Mouse (Mus musculus) MEL (cell line): ENCODE results near the gene Rph3al. TPM values are rescaled to one million over a fixed set of nuclear protein-coding genes. Genes with fewer than 3 reads are reported as not detected.
A peak's percentile ranks its signal among the peaks of the same experiment; 100 is the strongest.

Experiments
- DNase-seq: peaks from one replicate; pipeline ENCODE4 v3.0.0; 2011; ENCODE audit warnings: low read depth, low spot score
- H3K27ac ChIP-seq: 2 replicates; pipeline ENCODE4 v1.5.1; 2012; ENCODE audit warnings: low read depth, mild to moderate bottlenecking, control low read depth, low read length, moderate library complexity; ENCODE audit not compliant: control insufficient read depth
- H3K27me3 ChIP-seq, 2 experiments: fragments of 150-350 bp in 1 of 2; sonication (generic) in 1 of 2; 2 replicates each; pipeline ENCODE4 v1.6.1; 2012; ENCODE audit warnings: low read length in 2 of 2, mild to moderate bottlenecking in 2 of 2, improper control_type of control experiment in 1 of 2, moderate library complexity in 1 of 2; ENCODE audit not compliant: insufficient read depth in 2 of 2, control insufficient read depth in 1 of 2
- H3K36me3 ChIP-seq, 2 experiments: 2 replicates each; pipeline ENCODE4 v1.6.1; 2012 to 2014; ENCODE audit warnings: low read length in 2 of 2, improper control_type of control experiment in 1 of 2, inconsistent platforms in 1 of 2, mild to moderate bottlenecking in 1 of 2; ENCODE audit not compliant: insufficient read depth in 2 of 2, control insufficient read depth in 1 of 2
- H3K4me1 ChIP-seq, 2 experiments: fragments of 150-350 bp in 1 of 2; sonication (generic) in 1 of 2; 2 replicates each; pipeline ENCODE4 v1.6.1; 2012; ENCODE audit warnings: low read length in 2 of 2, improper control_type of control experiment in 1 of 2, mild to moderate bottlenecking in 1 of 2; ENCODE audit not compliant: insufficient read depth in 2 of 2, control insufficient read depth in 1 of 2
- H3K4me3 ChIP-seq, 2 experiments: fragments of 150-350 bp in 1 of 2; sonication (generic) in 1 of 2; 2 replicates each; pipeline ENCODE4 v1.5.1; 2012; ENCODE audit warnings: low read depth in 2 of 2, low read length in 2 of 2, mild to moderate bottlenecking in 2 of 2, moderate library complexity in 2 of 2, control low read depth in 1 of 2, improper control_type of control experiment in 1 of 2; ENCODE audit not compliant: control insufficient read depth in 1 of 2, insufficient read depth in 1 of 2
- H3K79me2 ChIP-seq: 2 replicates; pipeline ENCODE4 v1.6.1; 2012; ENCODE audit warnings: mild to moderate bottlenecking, low read length, moderate library complexity; ENCODE audit not compliant: control insufficient read depth, poor library complexity, insufficient read depth
- H3K9ac ChIP-seq: 2 replicates; pipeline ENCODE4 v1.6.1; 2012; ENCODE audit warnings: low read depth, mild to moderate bottlenecking, control low read depth, low read length, moderate library complexity; ENCODE audit not compliant: control insufficient read depth, poor library complexity, severe bottlenecking
- H3K9me3 ChIP-seq: fragments of 150-350 bp; sonication (generic); replicated peaks from 2 replicates; pipeline ENCODE4 v1.6.1; 2012; ENCODE audit warnings: mild to moderate bottlenecking, low read length, improper control_type of control experiment, moderate library complexity; ENCODE audit not compliant: insufficient read depth
- BHLHE40 ChIP-seq: IDR thresholded peaks from 2 replicates; pipeline ENCODE4 v1.6.1; 2012; ENCODE audit warnings: low read depth, mild to moderate bottlenecking, inconsistent platforms, low read length, improper control_type of control experiment, borderline replicate concordance
- CHD2 ChIP-seq: IDR thresholded peaks from 2 replicates; pipeline ENCODE4 v1.6.1; 2011; ENCODE audit warnings: low read length, improper control_type of control experiment
- CTCF ChIP-seq, 3 experiments: IDR thresholded peaks in 2 of 3; conservative IDR thresholded peaks in 1 of 3; 2 replicates each; pipeline ENCODE4 v1.5.1; 2011 to 2012; ENCODE audit warnings: low read length in 3 of 3, low read depth in 2 of 3, mild to moderate bottlenecking in 2 of 3, improper control_type of control experiment in 1 of 3, inconsistent platforms in 1 of 3, mixed read lengths in 1 of 3, moderate library complexity in 1 of 3; ENCODE audit not compliant: control insufficient read depth in 1 of 3, insufficient read depth in 1 of 3, poor library complexity in 1 of 3, severe bottlenecking in 1 of 3
- E2F4 ChIP-seq: IDR thresholded peaks from 2 replicates; pipeline ENCODE4 v1.6.1; 2011; ENCODE audit warnings: low read depth, low read length, improper control_type of control experiment, borderline replicate concordance
- ELF1 ChIP-seq: IDR thresholded peaks from 2 replicates; pipeline ENCODE4 v1.6.1; 2014; ENCODE audit warnings: low read depth, mild to moderate bottlenecking, inconsistent platforms, low read length, improper control_type of control experiment, moderate library complexity
- GABPA ChIP-seq: IDR thresholded peaks from 2 replicates; pipeline ENCODE4 v1.6.1; 2012; ENCODE audit warnings: low read depth, mild to moderate bottlenecking, inconsistent platforms, low read length, improper control_type of control experiment, moderate library complexity
- GATA1 ChIP-seq: IDR thresholded peaks from 2 replicates; pipeline ENCODE4 v1.6.1; 2011; ENCODE audit warnings: low read depth, low read length, improper control_type of control experiment
- HCFC1 ChIP-seq: IDR thresholded peaks from 2 replicates; pipeline ENCODE4 v1.6.1; 2012; ENCODE audit warnings: low read depth, mild to moderate bottlenecking, inconsistent platforms, low read length, improper control_type of control experiment, moderate library complexity
- KAT2A ChIP-seq: conservative IDR thresholded peaks from 2 replicates; pipeline ENCODE4 v1.6.1; 2012; ENCODE audit warnings: low read depth, low read length, improper control_type of control experiment, inconsistent platforms
- MAX ChIP-seq: IDR thresholded peaks from 2 replicates; pipeline ENCODE4 v1.6.1; 2011; ENCODE audit warnings: low read length, improper control_type of control experiment
- MXI1 ChIP-seq: IDR thresholded peaks from 2 replicates; pipeline ENCODE4 v1.6.1; 2011; ENCODE audit warnings: mild to moderate bottlenecking, low read depth, low read length, improper control_type of control experiment
- MYB ChIP-seq: IDR thresholded peaks from 2 replicates; pipeline ENCODE4 v1.6.1; 2011; ENCODE audit warnings: mild to moderate bottlenecking, low read depth, low read length, improper control_type of control experiment
- MYC ChIP-seq: IDR thresholded peaks from 2 replicates; pipeline ENCODE4 v1.6.1; 2011; ENCODE audit warnings: low read depth, mild to moderate bottlenecking, low read length, improper control_type of control experiment, moderate library complexity
- NRF1 ChIP-seq: IDR thresholded peaks from 2 replicates; pipeline ENCODE4 v1.6.1; 2014; ENCODE audit warnings: low read depth, mild to moderate bottlenecking, inconsistent platforms, low read length, improper control_type of control experiment, moderate library complexity; ENCODE audit not compliant: poor library complexity, insufficient read depth, severe bottlenecking
- RAD21 ChIP-seq: IDR thresholded peaks from 2 replicates; pipeline ENCODE4 v1.6.1; 2011; ENCODE audit warnings: mild to moderate bottlenecking, low read depth, low read length, improper control_type of control experiment
- SMC3 ChIP-seq: IDR thresholded peaks from 2 replicates; pipeline ENCODE4 v1.6.1; 2011; ENCODE audit warnings: low read depth, low read length, improper control_type of control experiment
- UBTF ChIP-seq: IDR thresholded peaks from 2 replicates; pipeline ENCODE4 v1.6.1; 2012; ENCODE audit warnings: low read depth, mild to moderate bottlenecking, inconsistent platforms, low read length, improper control_type of control experiment, moderate library complexity, borderline replicate concordance; ENCODE audit not compliant: insufficient read depth
- ZC3H11A ChIP-seq: IDR thresholded peaks from 2 replicates; pipeline ENCODE4 v1.6.1; 2012; ENCODE audit warnings: low read depth, mild to moderate bottlenecking, inconsistent platforms, low read length, improper control_type of control experiment
- polyA plus RNA-seq, 2 experiments: library from polyadenylated mRNA; stranded (reverse) in 1 of 2; unstranded in 1 of 2; fragments of >175 nt in 1 of 2; fragments of >200 nt in 1 of 2; gene quantifications; 2 replicates each; pipeline versions ENCODE4 v1.2.1 to v1.2.4; 2012; ENCODE audit warnings: low replicate concordance in 2 of 2, low read depth in 1 of 2; ENCODE audit not compliant: insufficient read length in 2 of 2, insufficient read depth in 1 of 2, missing spikeins in 1 of 2
- total RNA-seq: library from RNA; depleted of rRNA; stranded (reverse); fragments of 300-350 nt; gene quantifications from 2 replicates; pipeline ENCODE4 v1.2.3, GENCODE M21; 2012

Rph3al gene
- total and polyA plus RNA-seq, 3 experiments: 9.4 to 23.0 TPM; not detected in 1

DNA sequence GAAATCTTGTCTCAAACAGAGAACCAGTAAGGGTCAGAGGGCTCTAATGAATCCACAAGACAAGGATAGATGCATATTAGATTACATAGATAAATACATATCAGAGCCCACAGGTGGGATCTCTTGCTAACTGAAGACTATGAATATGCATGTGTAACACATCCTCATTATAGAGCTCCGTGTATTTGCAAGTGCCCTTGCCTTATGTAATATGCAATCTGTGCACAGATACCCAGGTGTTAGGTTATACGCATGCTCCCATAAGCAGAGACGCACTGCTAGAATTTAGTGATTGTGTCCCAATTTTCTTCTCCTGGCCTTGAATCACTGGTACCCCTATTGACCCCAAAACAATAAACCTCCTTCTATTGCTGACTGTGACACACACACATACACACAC lies 34.0 kb upstream of the Rph3al start:
- H3K9ac ChIP-seq: no peak overlapping the region
- TF ChIP-seq GATA1 (no peak), ELF1 (no peak), HCFC1 (no peak), RAD21 (no peak), E2F4 (no peak), MYC (no peak), MYB (no peak), MXI1 (no peak), GABPA (no peak), BHLHE40 (no peak), UBTF (no peak), MAX (no peak), ZC3H11A (no peak), CHD2 (no peak)
- peaks cover 0 to 4% of the 10 kb centered on the region in 2 experiments; a peak in 2 of 4 replicates for H3K36me3 ChIP-seq
- no peak overlapping the region for H3K4me3 ChIP-seq
- no peak for DNase-seq
- no peaks in the 10 kb centered on the region for H3K9me3 ChIP-seq
- no peaks in the 10 kb centered on the region for H3K79me2 ChIP-seq
- H3K27ac ChIP-seq: no peak overlapping the region
- no peaks in the 10 kb centered on the region for H3K27me3 ChIP-seq
- H3K4me1 ChIP-seq: peaks cover 2 to 13% of the 10 kb centered on the region in 2 experiments; a peak in 3 of 4 replicates

DNA sequence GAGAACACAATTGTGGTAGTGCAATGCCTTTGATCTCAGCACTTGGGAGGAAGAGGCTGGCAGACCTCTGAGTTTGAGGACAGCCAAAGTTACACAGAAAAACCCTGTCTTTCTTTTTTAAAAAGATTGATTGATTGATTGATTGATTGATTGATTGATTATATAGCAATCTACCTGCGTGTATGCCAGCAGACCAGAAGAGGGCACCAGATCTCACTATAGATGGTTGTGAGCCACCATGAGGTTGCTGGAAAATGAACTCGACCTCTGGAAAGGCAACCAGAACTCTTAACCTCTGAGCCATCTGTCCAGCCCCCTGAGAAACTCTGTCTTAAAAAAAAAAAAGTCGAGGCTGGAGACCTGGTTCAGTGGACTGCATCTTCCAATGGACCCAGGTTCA lies 32.4 kb upstream of the Rph3al start:
- H3K9ac ChIP-seq: no peak overlapping the region
- H3K79me2 ChIP-seq: peaks cover 3% of the 10 kb centered on the region; the same call in 1 of the 2 replicates
- H3K36me3 ChIP-seq: no peaks in the 10 kb centered on the region
- H3K4me1 ChIP-seq: peaks cover 0 to 5% of the 10 kb centered on the region in 2 experiments; a peak in 2 of 4 replicates
- no peak overlapping the region for H3K27ac ChIP-seq
- H3K4me3 ChIP-seq: no peak overlapping the region
- no peak for DNase-seq
- TF ChIP-seq ZC3H11A: peak; percentile 13; the same call in 1 of the 2 replicates
- TF ChIP-seq CTCF (IDR thresholded peaks at IDR 0.05 in 2 of 3, conservative IDR thresholded peaks at IDR 0.05 in 1 of 3; ENCODE audit: control insufficient read depth in 1 of 3, insufficient read depth in 1 of 3, low read depth in 2 of 3, low read length in 3 of 3, poor library complexity in 1 of 3, severe bottlenecking in 1 of 3): peak in 2 of 3 experiments; percentile 18 to 52; a peak in 3 of 6 replicates
- TF ChIP-seq RAD21: peak; percentile 25
- peak; percentile 46; the same call in 1 of the 2 replicates for TF ChIP-seq SMC3
- no peak for TF ChIP-seq KAT2A
- no peak for TF ChIP-seq NRF1
- TF ChIP-seq BHLHE40: no peak
- H3K9me3 ChIP-seq: no peaks in the 10 kb centered on the region
- no peaks in the 10 kb centered on the region for H3K27me3 ChIP-seq
